Mouse (Mus musculus): Measurements from ENCODE around the gene Tubb1. TPM values are rescaled to one million over a fixed set of nuclear protein-coding genes. Genes with fewer than 3 reads are reported as not detected.
A peak's percentile ranks its signal among the peaks of the same experiment; 100 is the strongest.

The Tubb1 gene
- total RNA-seq (2021): under 1 TPM in 1 of 2 experiments, not detected in 1; 0.43 TPM
- long read RNA-seq, experiment 1, partial matches to known transcripts: 0 of 1 reads
- long read RNA-seq, experiment 1, other reads (novel, unspliced or antisense): 0 of 1 reads
- long read RNA-seq, experiment 2: 0 reads

DNA sequence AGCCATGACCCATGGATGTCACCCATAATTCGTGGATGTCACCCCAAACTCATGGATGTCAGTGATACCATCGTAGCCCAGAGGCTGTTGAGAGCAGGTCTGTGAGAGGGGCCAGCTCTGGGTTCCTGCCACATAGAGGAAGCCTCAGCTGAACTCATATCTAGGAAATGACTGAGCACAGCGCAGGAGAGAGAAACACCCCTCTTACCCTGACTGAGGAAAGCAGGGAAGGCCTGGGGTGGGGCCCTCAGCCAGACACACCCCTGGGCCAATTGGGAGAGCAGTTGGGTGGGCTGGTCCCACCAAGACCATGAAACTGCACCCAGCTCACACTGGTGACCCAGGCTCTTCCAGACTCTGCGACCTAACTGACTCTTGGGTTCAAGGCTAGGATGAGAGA, at the start of gene Tubb1:
Gene Tubb1 (plus strand): TSS at position 343 of the 400 bp plus-strand sequence.
- DNase-seq: no peak

DNA sequence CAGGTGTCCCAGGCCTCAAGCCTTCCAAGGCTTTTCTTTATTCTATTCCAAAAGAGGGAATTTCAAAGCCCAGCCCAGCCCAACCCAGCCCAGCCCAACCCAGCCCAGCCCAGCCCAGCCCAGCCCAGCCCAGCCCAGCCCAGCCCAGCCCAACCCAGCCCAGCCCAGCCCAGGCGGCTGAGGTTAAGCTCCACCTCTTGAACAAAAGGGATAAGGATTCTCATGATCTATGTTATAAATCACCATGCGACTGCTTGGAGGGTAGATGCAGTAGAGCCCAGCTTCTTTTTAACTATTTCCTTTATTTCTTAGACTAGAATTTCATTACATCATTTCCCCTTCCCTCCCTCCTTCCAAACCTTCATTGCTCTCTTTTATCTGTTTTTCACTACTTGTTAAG, 40.3 kb upstream of the Tubb1 start:
- DNase-seq: no peak

DNA sequence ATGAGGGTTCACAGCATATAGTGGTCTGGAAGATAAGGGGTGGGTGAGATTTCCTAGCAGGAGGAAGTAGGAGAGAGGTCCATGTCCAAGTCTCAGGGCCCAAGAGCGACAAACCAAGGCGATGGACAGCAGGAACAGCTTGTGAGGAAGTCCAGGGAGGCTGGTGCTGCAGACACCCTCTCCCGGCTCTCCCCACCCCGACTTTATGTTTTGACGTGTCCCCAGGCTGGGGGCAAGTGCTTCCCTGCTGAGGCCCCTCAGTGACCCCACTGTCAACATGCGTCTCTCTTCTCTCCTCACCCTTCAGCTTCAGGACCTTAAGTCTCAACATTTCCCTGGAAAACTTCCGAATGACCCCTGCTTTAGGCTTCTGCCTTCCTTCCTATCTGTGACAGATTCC, 37.4 kb upstream of the Tubb1 start:
- no peak for DNase-seq

DNA sequence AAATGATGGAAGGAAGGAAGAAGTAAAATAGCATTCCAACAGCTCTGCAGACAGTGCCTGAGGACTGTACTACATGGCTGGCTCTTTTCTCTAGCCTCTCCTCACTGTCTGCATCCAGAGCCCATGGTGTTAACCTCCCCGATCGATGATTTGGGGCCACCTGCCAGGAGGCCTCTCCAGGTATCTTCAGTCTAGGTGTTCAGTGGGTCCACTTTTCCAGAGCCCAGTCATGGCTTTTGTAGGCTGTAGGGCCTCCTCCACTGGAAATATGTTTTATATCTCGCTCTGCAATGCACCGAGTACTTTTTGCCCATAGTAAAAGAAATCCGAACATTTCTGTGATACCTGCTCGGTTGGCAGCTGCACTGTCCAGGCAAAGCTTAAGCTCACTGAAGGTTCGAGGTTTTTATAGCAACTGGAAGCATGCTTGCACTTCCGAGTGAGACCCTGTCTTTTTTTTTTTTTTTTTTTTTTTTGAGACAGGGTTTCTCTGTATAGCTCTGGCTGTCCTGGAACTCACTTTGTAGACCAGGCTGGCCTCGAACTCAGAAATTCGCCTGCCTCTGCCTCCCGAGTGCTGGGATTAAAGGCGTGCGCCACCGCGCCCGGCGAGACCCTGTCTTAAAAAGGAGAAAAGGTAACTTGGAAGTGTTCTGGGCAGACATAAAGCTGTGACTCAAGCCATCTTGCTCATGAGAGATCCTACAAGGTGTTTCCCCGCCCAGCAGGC, 35.3 kb upstream of the Tubb1 start:
- DNase-seq: no peak

DNA sequence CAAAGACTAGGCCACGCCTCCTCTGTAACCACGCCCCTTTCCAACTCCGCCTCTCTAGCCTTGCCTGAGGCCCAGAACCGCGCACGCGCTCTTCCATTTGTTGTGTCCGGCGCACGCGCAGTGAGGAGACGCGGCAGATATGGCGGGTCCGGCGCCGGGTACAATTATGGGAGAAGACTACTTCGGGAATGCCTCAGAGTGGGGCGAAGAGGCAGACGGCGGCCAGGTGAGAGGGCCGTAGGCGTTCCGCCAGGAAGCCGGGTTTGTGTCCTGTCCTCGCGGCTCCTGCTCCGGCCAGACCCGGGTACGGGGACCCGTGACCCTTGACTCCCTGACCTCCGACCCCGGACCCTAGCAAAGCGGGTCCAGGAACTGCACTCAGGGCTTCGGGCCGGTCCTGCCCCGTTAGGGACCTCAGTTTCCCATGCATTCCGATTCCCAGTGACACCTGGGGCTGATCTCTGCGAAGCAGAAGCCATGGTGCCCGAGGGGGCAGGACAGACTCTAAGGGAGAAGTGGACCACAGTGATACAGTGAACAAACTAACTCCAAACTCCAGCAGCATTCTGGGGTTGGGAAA, 34.7 kb upstream of the Tubb1 start, which contains the start of gene Nelfcd:
Gene Nelfcd (plus strand): TSS at position 74 of the 580 bp plus-strand sequence.
- DNase-seq: peak; percentile 96

DNA sequence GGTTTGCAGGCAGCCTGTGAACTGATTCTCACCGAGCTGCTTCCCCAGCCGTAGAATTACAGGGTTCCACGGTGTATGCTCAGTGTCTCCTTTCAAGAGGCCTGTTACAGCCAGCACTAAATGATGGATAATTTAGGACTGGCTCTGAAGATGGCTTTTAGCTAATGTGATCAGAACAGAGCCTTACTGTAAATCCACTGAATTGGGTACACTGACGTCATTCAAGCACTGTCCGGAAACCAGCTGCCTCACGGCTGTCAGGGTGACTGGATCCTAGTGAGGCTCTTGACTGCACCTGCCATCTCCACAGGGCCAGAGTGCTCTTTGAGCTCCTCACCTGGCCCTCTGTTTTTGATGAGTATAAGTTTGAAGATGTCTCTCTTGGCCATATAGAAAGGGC, 29.4 kb upstream of the Tubb1 start:
- no peak for DNase-seq

DNA sequence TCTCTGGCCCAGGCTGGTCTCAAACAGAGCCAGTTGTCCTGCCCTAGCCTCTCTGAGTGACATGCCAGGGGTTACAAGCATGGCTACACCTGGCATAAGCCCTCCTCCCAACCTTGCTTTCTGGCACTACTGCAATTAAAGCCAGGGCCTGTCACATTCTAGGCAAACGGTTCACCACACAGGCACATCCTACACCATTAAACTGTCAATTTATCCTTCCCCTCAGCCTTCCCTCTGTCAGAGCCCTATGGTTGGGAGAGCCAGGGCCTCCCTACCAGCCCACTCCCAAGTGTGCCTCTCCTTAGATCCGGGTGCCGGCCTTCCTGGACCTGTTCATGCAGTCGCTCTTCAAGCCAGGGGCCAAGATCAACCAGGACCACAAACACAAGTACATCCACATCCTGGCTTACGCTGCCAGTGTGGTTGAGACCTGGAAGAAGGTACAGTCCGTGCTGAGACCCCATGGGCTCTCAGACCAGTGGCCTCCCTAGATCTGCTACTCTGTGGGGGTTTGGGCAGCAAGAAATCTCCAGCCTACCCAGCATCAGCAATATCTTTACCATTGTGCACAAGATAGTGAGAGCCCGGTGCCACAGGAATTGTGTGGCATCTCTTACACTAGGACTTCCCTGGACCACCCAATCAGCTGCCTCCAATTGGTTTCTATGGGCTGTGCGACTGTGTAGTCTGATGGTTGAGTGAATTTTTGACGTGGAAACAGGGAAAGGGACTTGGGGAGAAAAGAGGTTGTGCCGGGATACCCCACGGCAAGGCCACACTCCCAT, 26.0 kb upstream of the Tubb1 start:
- DNase-seq: no peak

DNA sequence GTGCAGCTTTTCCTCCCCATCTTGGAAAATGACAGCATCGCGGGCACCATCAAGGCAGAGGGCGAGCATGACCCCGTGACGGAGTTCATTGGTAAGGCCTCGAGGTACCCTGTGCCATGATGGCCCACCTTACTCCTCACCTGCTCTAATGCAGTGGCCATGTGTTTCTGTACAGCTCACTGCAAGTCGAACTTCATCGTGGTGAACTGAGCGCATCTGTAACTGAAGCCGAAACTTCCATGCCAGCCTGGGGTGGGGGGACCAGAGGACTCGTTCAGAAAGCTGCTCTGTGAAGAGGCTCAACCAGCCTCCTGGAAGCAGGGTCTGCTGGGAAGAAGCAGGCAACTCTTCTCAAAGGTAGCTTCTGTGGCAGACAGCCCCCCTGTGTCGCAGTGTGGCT, 23.6 kb upstream of the Tubb1 start:
- no peak for DNase-seq

DNA sequence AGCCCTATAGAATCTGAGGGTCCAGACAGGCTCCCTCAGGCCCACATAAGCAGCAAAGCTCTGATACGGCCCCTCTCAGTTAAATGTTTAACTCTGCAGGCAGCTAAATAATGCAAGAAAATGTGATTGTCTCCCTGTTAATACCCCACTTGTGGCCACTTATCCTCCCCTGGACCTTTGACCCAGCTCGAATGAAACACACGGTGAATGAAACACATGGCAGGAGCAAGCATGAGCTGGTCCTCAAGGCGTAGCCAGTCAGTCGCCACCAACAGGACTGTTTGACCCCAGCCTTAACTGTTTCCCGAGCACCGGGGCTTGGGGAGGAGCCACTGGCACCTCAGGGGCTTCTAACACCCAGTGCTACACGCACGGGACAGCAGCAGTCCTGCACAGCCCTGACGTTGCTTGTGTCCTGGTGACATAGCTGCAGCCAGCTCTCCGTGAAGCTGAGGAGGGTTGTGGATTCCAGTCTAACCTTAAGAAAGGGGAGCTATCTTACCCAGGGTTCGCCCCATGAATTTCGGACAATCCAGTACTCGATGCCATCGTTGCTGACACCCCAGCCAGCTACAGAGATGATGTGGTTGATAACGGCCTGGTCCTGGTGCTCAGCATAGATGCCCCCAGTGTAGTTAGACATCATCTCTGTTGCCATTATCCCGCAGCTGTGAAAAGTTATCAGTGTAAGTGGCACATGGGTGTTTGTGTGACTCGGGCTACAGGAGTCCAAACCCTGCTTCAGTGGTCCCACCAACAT, 22.2 kb upstream of the Tubb1 start:
- DNase-seq: no peak

DNA sequence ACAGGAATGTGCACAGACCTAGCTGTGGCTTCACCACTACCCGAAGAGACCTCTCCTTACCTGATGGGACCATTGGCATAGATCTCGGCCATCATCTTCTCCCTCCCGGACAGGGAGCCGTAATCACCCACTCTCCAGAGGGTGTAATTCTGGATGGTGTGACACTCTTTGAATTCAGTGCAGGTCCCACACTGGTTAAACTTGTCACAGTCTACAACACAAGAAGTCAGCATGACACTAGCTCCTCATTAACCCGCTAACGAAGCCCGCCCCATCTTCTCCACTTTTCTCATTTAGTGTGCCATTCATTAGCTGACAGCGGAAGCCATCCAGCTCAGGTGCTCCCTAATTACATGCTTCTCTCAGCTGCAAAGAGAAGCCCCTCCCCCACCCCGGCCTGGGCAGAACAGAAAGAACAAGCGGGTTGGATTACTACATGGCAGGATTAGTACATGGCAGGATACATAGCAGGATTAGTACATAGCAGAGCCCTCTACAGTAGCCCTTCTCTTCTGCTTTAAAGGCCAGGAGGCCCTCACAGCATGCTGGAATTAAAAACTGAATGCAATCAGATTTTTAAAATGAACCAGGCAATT, 21.4 kb upstream of the Tubb1 start:
- DNase-seq: no peak

DNA sequence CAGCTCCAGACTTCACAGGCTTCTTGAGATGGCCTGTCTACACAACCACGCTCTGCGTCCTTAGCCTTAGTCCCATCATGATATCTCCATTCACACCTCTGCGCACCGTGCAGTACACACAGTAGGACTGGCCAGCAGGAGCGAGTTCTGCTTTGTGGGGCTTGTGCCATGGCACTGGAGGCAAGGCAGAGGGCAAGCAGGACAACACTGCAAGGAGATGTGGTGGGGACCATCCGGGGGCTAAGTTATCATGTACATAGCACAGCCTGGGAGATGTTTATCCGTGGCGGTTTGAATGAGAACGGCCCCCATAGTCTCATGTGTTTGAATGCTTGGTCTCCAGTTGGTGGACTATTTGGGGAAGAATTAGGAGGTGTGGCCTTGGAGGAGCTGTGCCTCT, 15.6 kb upstream of the Tubb1 start:
- no peak for DNase-seq

DNA sequence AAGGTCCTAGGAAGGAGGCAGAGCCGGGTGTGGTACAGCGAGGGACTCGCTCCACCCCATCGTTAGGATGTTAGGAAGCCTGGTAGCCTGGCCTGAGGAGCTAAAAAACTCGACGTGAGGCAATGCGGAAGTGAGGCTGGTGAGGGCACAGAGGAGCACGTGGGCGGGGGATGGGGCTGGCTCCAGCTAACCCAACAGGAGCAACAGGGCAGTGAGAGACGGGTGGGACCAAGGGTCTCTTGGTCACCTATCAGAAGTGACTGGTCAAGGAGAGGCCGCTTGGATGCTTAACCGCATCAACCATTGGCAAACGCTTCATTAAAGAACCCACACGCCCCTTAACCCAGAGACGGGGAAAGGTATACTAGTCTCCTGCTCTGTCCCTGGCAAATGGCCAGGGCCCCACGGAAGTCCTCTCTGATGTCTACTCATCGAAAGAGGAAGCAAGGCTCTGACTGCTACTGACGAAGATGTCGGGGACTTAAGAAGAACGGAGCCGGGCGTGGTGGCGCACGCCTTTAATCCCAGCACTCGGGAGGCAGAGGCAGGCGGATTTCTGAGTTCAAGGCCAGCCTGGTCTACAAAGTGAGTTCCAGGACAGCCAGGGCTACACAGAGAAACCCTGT, 14.3 kb upstream of the Tubb1 start:
- DNase-seq: no peak

DNA sequence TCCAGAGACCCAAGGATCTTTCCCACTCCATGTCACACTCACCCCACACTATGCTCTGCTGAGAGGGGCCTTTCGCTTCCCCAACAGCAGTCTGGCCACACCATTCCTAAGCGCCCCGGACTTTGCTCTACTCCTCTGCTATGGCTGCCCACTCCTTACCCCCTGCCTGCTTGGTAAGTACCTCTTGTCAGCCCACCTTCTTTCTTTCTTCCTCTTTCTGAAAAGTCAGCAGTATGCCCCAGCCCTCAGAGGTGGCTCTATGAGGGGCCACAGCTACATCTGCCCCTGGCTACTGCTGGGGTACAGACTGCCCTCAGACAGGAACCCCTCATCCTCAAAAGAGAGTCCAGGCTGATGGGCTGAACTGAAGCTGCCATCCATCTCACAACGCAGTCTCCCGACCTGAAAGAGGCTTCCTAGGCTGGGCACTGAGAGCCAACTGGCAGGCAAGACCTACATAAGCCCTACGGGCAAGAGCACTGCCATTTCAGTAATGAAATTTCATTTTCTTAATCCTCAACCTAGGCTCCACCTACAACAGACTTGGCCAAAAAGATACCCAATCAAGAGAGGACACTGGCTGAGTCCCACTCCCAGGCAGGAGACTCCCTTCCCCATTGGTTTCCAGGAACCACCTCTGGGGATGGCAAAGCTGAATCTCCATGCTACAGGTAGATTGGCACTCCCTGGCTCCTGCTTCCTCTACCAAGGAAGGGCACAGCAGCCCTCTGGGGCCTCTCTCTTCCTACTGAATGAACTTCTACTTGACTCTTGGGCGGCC, 13.4 kb upstream of the Tubb1 start:
- no peak for DNase-seq

DNA sequence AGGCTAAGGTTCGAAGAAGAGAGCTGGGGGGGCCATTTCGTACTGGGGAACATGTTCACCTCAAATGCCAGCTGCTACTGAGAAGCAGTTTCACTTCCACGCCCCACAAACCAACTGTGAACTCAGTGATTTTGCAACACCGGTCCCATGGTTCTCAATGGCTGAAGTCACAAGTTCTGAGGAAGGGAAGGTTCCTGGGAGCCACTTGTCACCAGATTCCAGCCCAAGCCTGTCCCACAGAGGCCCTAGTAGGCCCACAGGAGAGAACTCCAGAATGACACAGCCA, 12.9 kb upstream of the Tubb1 start:
- no peak for DNase-seq

DNA sequence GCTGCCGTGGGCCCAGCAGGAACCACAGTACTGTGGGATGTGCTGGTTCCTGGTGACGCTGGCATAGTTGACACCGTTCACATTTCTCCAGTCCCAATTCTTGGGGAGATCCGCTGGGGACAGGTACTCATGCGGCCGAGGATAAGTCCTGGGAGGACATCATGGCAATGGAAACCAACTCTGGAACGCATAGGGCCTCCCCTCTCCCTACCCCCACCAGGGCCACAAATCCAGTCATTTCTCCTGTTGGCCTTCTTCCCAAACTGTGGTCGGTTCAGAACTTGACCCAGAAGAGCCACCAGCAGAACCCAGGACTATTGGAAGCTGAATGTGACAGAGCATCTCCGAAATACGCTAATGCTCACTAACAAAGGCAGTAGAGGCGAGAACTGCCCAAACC, 12.3 kb upstream of the Tubb1 start:
- DNase-seq: no peak

DNA sequence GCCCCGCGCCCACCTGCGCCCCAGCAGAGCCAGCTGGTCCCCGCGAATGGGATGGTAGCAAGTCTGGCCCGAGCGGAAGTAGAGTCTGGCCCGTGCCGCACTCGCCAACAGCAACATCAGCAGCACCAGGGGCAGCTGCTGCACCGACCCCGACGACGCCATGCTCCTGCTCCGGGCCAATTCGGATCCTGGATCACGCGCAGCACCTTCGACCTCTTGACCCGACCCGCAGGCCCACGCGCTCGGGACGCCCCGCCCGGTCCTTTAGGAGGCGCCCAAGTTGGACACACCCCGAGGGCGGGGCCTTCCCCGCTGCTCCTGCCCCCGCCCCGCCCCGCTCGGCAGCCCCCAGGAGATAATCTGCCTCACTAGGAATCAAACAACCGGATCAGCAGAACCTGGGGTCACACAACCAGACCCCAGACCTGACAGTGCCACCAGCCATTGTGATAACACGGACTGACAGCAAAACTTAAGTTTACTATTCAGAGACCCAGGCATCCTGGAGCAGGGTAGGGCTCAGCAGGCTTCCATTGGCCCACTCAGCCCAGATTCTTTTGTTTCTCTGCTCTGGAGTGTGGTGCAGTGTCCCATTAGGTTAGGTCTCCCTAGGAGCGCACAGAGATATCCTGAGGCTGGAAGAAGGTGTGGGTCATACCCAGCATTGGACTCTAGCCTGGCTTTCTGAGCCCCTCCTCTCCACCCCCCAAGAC, 11.6 kb upstream of the Tubb1 start, which contains the start of gene Ctsz:
Gene Ctsz (minus strand): TSS at position 303 of the 713 bp plus-strand sequence.
- DNase-seq: peak; percentile 79

DNA sequence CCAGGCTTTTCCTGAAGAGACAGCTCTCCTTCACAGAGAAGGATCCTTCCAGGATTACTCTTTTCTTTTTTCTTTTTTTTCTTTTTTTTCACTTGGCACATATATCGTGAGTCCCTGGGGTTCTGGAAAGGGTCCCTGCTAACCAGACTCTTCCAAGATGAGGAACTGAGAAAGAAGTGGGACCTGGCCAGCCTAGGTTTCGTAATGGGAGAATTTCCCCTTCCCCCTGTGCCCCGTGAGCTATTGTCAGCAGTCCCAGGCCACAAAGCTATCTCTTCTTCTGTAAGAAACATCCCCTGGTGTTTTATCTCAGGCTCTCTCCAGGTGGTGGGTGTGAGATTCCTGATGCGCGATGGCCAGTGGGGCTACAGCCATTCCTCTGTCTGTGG, 11.1 kb upstream of the Tubb1 start:
- no peak for DNase-seq

DNA sequence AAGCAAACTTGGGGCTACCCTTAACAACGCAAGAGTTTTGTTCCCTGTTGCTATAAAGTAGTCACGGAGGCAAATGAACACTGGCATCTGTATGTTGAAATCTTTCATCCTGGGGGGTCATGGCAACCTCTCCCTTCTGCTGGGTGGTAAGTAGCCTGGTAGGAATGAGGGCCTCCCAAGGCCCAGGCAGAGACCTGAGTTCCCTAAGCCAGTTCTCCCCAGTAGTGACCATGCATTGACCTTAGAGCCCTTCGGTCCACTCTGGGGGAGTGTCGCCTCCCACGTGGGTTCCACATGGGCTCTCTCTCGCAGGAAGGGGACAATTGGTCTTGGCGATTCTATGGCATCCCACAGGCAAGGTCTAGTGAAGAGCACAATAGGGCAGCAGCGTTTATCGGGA, 10.5 kb upstream of the Tubb1 start:
- no peak for DNase-seq

DNA sequence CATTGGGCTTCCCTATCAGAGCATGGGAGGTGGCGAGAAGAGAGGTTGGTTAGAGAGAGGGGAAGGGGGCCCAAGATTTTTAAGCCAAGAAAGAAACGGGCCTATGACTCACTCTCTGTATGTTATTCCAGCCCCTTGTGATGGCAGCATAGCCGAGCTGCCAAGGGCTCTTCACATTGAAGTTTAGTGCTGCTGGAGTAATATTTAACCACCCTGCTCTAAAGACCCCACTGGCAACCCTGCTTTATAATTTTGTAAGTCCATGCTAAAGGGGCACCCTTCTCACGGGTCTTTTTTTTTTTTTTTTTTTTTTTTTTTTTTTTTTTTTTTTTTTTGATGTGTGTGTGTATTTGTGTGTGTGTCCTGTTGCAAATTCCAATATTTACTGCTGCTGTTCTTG, 8.6 kb upstream of the Tubb1 start:
- DNase-seq: no peak

DNA sequence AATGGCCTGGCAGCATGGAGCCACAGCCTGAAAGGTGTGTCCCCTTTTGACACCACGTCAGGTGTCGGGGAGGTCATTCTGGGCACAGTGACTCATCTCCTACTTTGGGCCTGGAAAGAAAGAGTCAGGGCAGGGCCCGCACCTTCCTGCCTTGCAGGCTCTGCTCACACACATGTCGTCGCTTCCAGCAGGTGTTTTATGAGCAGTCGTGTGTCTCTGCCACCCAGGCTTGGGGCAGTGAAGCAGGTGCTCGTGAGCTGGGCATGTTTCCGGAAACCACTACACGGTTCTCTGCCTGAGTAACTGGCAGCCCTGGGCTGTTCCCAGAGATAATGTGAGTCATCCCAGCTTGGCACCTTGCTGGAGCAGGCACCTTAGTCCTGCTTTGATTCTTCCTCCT, 8.0 kb upstream of the Tubb1 start:
- DNase-seq: no peak
